ENCODE assay signal across 10 mouse cellular contexts in the genomic region with DNA sequence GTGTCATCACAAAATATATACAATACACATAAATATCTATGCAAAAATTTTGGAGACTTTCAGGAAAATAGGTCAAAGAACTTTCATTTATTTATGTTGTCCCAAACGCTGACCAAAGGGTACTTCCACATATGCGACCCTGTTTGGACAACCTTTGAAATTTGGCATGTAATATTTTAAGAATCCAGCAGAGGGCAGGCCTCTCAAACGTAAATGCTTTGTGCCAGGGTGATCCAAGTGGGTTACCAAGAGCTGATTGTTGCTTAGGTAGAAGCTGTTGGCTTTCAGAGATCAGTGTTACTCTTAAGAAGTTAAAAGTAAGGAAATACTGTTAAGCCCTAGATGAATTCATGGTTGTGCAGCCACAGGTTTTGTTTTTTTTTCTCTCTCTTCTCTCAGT. TPM values are rescaled to one million over a fixed set of nuclear protein-coding genes. Genes with fewer than 3 reads are reported as not detected.
DNase-seq lines count a peak whose midpoint lies in the region; ATAC-seq and TF ChIP-seq lines count a peak whose summit lies in the region.
"Had no signal": no experiment of that assay in that cellular context is flagged by ENCODE, and none has a peak within 500 bp of the region (broad histone marks: within the 10 kb centered on the region; RNA-seq: fewer than 3 reads in every experiment).

No protein-coding gene starts in this region.

- no peak for TF ChIP-seq CTCF in thymus, adult 2 months (IDR thresholded peaks at IDR 0.05; ENCODE audit: borderline replicate concordance, control insufficient read depth, extremely low read depth, insufficient read depth, low read length, poor library complexity)
- TF ChIP-seq CTCF in lung, postnatal 0 days (IDR thresholded peaks at IDR 0.05) = peak; percentile 76

- no peaks in the 10 kb centered on the region for H3K4me1 ChIP-seq in forebrain, embryonic 11.5 days (replicated peaks; ENCODE audit: control insufficient read depth, insufficient read depth, low read length)
- no peaks in the 10 kb centered on the region for H3K4me1 ChIP-seq in forebrain, embryonic 12.5 days
- no peaks in the 10 kb centered on the region for H3K4me1 ChIP-seq in thymus, adult 2 months (replicated peaks; ENCODE audit: control insufficient read depth, insufficient read depth, low read length)
- no peaks in the 10 kb centered on the region for H3K4me1 ChIP-seq in lung, postnatal 0 days (ENCODE audit: insufficient read depth, low read depth, low read length)
- H3K4me1 ChIP-seq: hindbrain, embryonic 15.5 days had no signal

- H3K4me2 ChIP-seq in forebrain, embryonic 11.5 days (ENCODE audit: low read depth, low read length, severe bottlenecking) = no peak overlapping the region
- H3K4me2 ChIP-seq in forebrain, embryonic 12.5 days = no peak overlapping the region
- H3K4me2 ChIP-seq in lung, postnatal 0 days (replicated peaks; ENCODE audit: low read depth, low read length) = no peak overlapping the region
- H3K4me2 ChIP-seq: hindbrain, embryonic 15.5 days had no signal

- no peaks in the 10 kb centered on the region for H3K27me3 ChIP-seq in forebrain, embryonic 11.5 days (ENCODE audit: control insufficient read depth, insufficient read depth, low read length)
- no peaks in the 10 kb centered on the region for H3K27me3 ChIP-seq in forebrain, embryonic 12.5 days
- no peaks in the 10 kb centered on the region for H3K27me3 ChIP-seq in thymus, adult 2 months (ENCODE audit: control insufficient read depth, insufficient read depth, low read length)
- H3K27me3 ChIP-seq in lung, postnatal 0 days (replicated peaks; ENCODE audit: insufficient read depth, low read length) = no peaks in the 10 kb centered on the region
- H3K27me3 ChIP-seq: hindbrain, embryonic 15.5 days had no signal

- no peak for TF ChIP-seq POLR2A in thymus, adult 2 months (IDR thresholded peaks at IDR 0.05; ENCODE audit: control insufficient read depth, extremely low read depth, insufficient read depth, low read length, poor library complexity)

- no peak overlapping the region for H3K4me3 ChIP-seq in forebrain, embryonic 11.5 days (ENCODE audit: low read depth, low read length)
- no peak overlapping the region for H3K4me3 ChIP-seq in forebrain, embryonic 12.5 days (replicated peaks)
- H3K4me3 ChIP-seq in thymus, adult 2 months (ENCODE audit: control insufficient read depth, insufficient read depth, low read length) = no peak overlapping the region
- H3K4me3 ChIP-seq in lung, postnatal 0 days (ENCODE audit: low read depth, low read length) = no peak overlapping the region
- H3K4me3 ChIP-seq: hindbrain, embryonic 15.5 days; myocyte had no signal

- H3K27ac ChIP-seq in forebrain, embryonic 11.5 days (ENCODE audit: low read depth, low read length) = no peak overlapping the region
- no peak overlapping the region for H3K27ac ChIP-seq in forebrain, embryonic 12.5 days
- H3K27ac ChIP-seq in thymus, adult 2 months (ENCODE audit: control insufficient read depth, insufficient read depth, low read length) = no peak overlapping the region
- no peak overlapping the region for H3K27ac ChIP-seq in lung, postnatal 0 days (ENCODE audit: low read length)
- H3K27ac ChIP-seq: hindbrain, embryonic 15.5 days had no signal

- H3K36me3 ChIP-seq in forebrain, embryonic 11.5 days (ENCODE audit: control insufficient read depth, insufficient read depth, low read length) = no peaks in the 10 kb centered on the region
- H3K36me3 ChIP-seq in forebrain, embryonic 12.5 days (replicated peaks) = no peaks in the 10 kb centered on the region
- no peaks in the 10 kb centered on the region for H3K36me3 ChIP-seq in thymus, adult 2 months (ENCODE audit: control insufficient read depth, insufficient read depth, low read length)
- no peaks in the 10 kb centered on the region for H3K36me3 ChIP-seq in lung, postnatal 0 days (ENCODE audit: insufficient read depth, low read length)
- H3K36me3 ChIP-seq: hindbrain, embryonic 15.5 days had no signal

- H3K9me3 ChIP-seq in forebrain, embryonic 11.5 days (ENCODE audit: control insufficient read depth, low read length) = no peaks in the 10 kb centered on the region
- no peaks in the 10 kb centered on the region for H3K9me3 ChIP-seq in forebrain, embryonic 12.5 days
- H3K9me3 ChIP-seq in lung, postnatal 0 days (ENCODE audit: low read length) = no peaks in the 10 kb centered on the region
- H3K9me3 ChIP-seq: hindbrain, embryonic 15.5 days had no signal

- TF ChIP-seq EP300 in lung, postnatal 0 days (IDR thresholded peaks at IDR 0.05) = no peak

- 24% methylated on average over 3 of the region's 3 CpGs for WGBS in forebrain, embryonic 11.5 days
- WGBS in forebrain, embryonic 12.5 days = 21% methylated on average over 3 of the region's 3 CpGs
- 6% methylated on average over 3 of the region's 3 CpGs for WGBS in thymus, adult 2 months
- WGBS in lung, postnatal 0 days = 5% methylated on average over 3 of the region's 3 CpGs

- peak; percentile 79 for ATAC-seq in forebrain, embryonic 11.5 days (replicated peaks; ENCODE audit: low FRiP score)
- ATAC-seq in forebrain, embryonic 12.5 days (ENCODE audit: low FRiP score) = no peak
- peak; percentile 60 for ATAC-seq in inflammation-experienced regulatory T-cells, adult 6 months
- no peak for ATAC-seq in lung, postnatal 0 days
- ATAC-seq in megakaryocyte-erythroid progenitor cell, adult 5-6 weeks (replicated peaks; ENCODE audit: low FRiP score, low TSS enrichment, poor library complexity, severe bottlenecking) = no peak; the same call in 1 of the 2 replicates

- no peak for DNase-seq in forebrain, embryonic 11.5 days (ENCODE audit: low spot score)
- peak; percentile 37 for DNase-seq in thymus, adult 2 months
- no peak for DNase-seq in thymus, adult 18-20 months
- peak; percentile 88 for DNase-seq in embryo, embryonic 10.5 days (ENCODE audit: low spot score)
- DNase-seq in lung, postnatal 0 days (ENCODE audit: low spot score) = peak; percentile 68

- H3K9ac ChIP-seq in forebrain, embryonic 11.5 days (ENCODE audit: low read length) = no peak overlapping the region
- H3K9ac ChIP-seq in forebrain, embryonic 12.5 days = no peak overlapping the region
- no peak overlapping the region for H3K9ac ChIP-seq in lung, postnatal 0 days (replicated peaks; ENCODE audit: low read depth)
- H3K9ac ChIP-seq: hindbrain, embryonic 15.5 days had no signal

RNA-seq across cellular contexts. Expression of a gene that starts 18.9 kb away (rescaled TPM):
- not detected in 2 replicates for polyA plus RNA-seq in forebrain, embryonic 11.5 days (2014; fragmentation: Nextera tagmentation; extraction: Ambion mirVana)
- polyA plus RNA-seq in forebrain, embryonic 12.5 days (2016; fragmentation: Nextera tagmentation; extraction: Ambion mirVana) = not detected in 2 replicates
- not detected in 2 replicates for polyA plus RNA-seq in thymus, adult 2 months (2012; rRNA removed)
- polyA plus RNA-seq in inflammation-experienced regulatory T-cells, adult 6 months (2017; shearing (Covaris generic)) = not detected
- not detected in 2 replicates for polyA plus RNA-seq in lung, postnatal 0 days (2015; fragmentation: Nextera tagmentation; extraction: Ambion mirVana)
- not detected in 2 replicates for total RNA-seq in megakaryocyte-erythroid progenitor cell, adult 5-6 weeks (2014; fragmentation: Nextera tagmentation)
- total RNA-seq in megakaryocyte-erythroid progenitor cell, adult 5-6 weeks (2017) = not detected in 2 replicates
- polyA plus RNA-seq: hindbrain, embryonic 15.5 days; myocyte had no signal

Comparison
In these comparisons a context has a peak if more than half of its experiments do, and no peak if none do; other contexts are left out.
1. ATAC-seq: peak in forebrain, embryonic 11.5 days (single experiment) and inflammation-experienced regulatory T-cells, adult 6 months (single experiment); none in forebrain, embryonic 12.5 days (single experiment), lung, postnatal 0 days (single experiment) and megakaryocyte-erythroid progenitor cell, adult 5-6 weeks (single experiment).
2. DNase-seq: peak in thymus, adult 2 months (single experiment), embryo, embryonic 10.5 days (single experiment) and lung, postnatal 0 days (single experiment); none in forebrain, embryonic 11.5 days (single experiment) and thymus, adult 18-20 months (0 of 2).